Mouse (Mus musculus) G1E-ER4 (cell line): Measurements from ENCODE around the gene Psen1. TPM values are rescaled to one million over a fixed set of nuclear protein-coding genes. Genes with fewer than 3 reads are reported as not detected.

ENCODE experiments used
- GATA1 ChIP-seq: IDR thresholded peaks from one replicate; pipeline ENCODE4 v1.8.0; 2012; ENCODE audit warnings: low read length, inconsistent platforms
- polyA plus RNA-seq: library from polyadenylated mRNA; stranded (reverse); fragments of >175 nt; gene quantifications from 2 replicates; pipeline ENCODE4 v1.2.3, GENCODE M21; 2012

Gene Psen1
- 23.5 and 23.9 TPM in 2 replicates for polyA plus RNA-seq

DNA sequence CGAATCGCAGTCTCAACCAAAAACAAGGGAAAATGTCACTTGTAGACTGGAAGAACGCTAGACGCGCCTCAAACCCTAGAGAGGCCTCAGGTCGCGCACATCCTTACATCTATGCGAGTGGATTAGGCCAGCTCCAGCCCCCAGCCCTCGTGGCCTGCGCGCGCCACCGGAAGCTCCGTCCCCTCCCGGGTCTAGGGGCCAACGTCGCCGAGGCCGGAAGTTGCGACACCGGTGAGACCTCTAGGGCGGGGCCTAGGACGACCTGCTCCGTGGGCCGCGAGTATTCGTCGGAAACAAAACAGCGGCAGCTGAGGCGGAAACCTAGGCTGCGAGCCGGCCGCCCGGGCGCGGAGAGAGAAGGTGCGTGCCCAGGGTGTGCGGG, at the start of gene Psen1:
Gene Psen1 (plus strand): TSS at position 219 of the 382 bp plus-strand sequence.
- TF ChIP-seq GATA1: no peak

DNA sequence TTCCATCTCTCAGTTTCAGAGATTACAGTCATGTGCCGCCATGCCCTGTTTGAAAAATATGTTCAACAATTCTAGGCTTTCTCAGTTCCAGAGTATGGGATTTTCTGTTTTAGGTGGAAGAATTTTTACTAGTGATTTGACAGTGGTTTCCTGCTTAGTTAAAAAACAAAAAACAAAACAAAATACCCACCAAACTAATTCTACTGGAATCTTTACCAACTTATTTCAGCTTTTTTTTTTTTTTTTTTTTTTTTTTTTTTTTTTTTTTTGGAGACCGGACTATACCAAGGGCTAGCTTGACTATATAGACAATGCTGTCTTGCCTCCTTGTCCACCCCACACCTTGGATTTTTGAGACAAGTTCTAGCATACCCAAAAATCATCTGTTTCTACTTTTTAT, 46.7 kb upstream of the Psen1 start:
- no peak for TF ChIP-seq GATA1

DNA sequence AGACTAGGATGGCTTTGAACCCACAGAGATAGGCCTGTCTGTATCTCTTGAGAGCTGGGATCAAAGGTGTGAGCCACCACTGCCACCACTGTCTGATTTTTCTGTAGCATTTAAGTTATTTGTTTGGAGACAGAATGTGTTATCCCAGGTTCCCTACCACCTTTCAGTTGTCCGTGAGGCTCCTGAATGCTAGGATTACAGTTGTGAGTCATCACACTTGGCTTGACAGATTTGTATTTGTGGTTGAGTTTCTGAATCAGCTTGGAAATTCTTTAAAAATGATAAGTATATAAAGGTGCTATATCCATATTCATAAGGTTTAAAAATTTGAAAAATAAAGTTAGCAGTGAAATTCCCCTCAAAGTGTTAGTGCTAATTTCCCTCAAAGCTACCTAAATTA, 44.8 kb upstream of the Psen1 start:
- TF ChIP-seq GATA1: no peak

DNA sequence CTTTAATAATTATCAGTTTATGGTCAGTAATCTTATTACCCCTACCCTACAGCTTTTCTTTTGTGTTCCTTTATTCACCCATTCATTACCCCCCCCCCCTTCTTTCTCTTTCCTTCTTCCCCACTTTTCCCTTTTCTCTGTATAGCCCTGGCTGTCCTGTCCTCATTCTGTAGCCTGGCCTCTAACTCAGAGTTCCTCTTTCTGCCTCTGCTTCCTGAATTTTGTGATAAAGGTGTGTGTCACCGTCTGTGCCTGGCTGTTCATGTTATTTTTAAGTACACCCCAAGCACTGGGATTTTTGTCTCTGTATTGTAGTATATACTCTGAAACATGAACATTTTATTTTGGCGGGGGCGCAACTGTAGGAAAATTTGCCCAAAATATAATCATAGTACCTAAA, 37.6 kb upstream of the Psen1 start:
- no peak for TF ChIP-seq GATA1

DNA sequence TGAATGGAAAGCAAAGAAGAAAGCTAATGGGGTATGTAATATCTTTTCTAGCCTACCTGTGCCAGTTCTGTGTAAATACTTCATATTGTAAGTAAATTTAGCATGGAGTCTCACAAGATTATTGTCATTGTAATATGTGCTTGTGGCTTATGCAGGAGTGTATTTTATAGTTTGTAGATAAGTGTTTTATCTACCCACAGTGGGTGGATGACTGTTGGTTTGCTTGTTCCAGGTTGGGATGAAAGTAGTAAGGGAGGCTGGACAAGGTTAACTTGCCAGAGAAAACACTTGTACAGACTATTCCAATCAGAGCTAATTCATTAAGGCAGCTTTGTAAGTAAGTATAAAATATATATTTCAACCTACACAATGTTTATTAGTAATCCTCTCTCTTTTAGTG, 36.5 kb upstream of the Psen1 start:
- TF ChIP-seq GATA1: no peak

DNA sequence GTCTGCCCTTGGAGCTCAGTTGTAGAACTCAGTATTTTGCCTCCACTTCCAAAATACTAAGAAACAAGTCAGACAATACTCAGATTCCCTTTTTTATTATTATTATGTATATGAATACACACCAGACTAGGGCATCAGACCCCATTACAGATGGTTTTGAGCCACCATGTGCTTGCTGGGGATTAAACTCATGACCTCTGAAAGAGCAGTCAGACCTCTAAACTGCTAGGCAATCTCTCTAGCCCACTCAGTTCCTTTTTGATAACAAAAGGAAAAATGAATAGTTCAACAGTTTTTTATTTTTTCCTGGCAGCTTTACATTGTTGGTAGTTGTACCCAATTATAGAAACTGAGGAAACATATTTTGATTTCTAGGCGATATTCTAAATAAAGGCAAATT, 2.5 kb upstream of the Psen1 start:
- TF ChIP-seq GATA1: no peak

DNA sequence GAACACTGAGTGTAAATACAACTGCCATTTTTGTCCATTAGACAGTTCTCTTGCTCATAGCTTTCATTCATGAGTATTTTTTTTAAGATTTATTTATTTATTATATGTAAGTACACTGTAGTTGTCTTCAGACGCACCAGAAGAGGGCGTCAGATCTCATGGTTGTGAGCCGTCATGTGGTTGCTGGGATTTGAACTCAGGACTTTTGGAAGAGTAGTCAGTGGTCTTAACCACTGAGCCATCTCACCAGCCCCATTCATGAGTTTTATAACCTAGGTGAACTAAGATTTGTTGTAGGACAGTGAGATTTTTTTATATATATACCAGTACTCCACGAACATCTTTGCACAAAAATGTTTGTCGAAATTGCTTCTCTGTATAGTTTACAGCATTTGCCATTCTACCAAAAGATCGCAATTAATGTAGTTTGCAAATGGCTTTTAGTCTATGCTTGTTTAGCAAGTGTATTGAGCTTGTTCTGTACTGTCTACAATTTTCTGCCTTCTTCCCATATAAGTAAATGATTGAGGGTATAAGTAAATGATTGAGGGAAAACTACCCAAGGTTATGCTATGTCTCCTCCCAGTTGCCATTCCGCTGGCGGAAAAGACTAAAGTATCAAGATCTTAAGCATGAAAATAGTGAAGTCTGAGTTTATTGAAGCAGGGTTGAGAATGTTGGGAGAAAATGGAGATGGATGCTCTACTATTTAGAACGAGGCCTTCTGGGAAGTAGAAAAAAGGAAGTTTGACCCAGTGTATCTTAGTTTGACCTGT, 1.2 kb upstream of the Psen1 start:
- no peak for TF ChIP-seq GATA1

DNA sequence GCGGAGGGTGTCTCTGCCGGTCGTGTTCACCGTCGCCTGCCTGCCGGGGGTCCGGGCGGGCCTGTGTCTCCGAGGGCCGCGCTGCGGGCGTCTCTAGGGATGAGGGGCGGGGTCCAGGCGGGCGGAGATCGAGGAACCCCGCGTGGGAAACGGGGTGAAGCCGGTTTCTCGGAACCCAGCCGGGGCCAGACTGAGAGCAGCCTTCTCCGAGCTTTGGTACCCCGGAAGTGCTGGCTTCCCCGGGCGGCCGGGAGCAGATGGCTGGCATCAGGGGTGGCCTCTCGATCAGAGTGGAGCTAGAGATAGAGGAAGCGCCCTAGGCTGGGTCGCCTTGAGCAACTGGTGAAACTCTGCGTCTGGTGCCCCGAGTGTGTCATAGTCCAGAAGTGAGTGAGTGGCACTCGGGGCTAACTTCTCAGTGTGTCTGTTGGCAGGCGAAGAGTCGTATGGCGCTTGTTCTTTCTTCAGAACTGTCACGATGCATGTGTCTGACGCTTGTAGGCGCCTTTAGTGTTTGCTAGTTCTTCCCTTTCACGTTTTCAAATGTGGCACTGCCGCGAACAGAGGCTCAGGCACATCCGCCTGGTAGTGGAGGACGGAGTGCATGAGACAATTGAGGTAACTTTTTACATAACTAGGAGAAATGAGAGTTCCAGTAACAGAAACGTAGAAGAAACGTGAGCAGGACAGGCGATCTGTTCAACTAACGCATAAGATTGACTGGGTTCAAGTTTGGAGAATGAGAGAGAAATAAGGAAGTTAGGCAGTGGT, 549 bp downstream of the Psen1 start:
- no peak for TF ChIP-seq GATA1

DNA sequence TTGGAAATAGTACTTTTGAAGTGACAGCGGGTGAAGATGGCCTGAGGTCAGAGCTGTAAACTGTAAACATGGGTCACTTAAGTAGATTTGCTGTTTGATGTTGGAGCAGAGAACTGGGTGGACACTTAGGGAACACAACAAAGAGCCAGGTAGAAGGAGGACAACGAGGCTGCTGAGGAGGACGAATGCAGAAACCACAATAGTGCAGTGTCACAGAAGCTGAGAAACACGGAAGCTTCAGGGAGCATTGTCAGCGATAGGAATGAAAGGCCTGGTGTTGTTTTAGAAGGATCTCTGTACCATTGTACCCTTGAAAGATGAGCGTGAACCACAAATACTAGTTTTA, 1.1 kb downstream of the Psen1 start:
- TF ChIP-seq GATA1: no peak

DNA sequence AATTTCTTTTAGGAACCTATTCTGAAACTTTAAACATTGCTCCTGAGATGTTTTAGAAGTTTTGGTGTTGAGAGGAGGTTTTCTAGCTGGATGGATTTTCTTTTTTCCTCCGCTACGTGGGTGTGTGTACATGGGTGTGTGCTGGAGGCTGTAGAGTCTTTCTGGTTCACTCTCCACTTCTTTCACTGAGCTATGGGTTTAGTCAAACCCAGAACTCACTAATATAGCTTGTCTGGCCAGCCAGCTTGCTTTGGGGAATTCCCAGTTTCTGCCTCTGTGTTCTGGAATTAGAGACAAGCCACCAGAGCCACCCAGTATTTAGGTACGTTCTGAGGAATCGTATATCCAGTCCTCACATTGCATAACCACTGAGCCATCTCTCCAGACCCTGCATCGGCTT, 6.1 kb downstream of the Psen1 start:
- no peak for TF ChIP-seq GATA1

DNA sequence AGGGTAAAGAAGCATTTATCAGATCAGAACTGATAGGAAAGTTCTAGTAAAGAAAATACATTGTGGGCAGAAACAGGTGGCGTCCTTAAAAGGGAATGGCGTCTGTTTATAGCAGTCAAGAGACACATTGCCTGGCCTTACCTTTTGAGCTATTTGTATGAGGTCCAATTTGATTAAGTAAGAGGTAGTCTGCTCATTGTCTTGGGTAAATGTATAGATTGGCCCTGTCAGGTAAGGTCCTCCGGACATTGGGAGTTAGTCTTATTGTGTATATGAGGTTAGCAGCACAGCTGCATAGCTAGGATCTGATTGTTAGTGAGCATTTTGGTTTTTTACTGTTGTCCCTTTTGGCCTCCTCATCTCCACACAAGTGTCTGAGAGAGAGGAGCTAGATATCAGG, 6.7 kb downstream of the Psen1 start:
- no peak for TF ChIP-seq GATA1

DNA sequence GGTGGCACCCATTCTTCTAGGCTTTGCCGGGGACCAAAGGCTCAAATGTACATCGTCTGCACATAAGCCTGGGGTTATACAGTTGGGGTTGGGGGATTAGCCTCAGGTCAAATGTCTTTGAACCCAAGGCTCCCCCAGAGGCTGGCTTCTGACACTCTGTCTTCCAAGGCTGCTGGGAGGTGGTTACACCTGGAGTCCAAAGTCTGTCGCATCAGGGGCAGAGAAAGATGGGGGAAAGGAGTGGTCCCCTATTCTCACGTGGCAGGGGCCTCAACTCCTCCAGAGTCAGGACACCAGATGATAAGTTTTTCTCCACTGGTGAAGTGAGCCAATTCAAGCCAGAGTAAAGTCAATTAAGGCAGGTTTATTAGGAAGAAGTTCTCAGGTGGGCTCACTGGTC, 10.7 kb downstream of the Psen1 start:
- TF ChIP-seq GATA1: no peak

DNA sequence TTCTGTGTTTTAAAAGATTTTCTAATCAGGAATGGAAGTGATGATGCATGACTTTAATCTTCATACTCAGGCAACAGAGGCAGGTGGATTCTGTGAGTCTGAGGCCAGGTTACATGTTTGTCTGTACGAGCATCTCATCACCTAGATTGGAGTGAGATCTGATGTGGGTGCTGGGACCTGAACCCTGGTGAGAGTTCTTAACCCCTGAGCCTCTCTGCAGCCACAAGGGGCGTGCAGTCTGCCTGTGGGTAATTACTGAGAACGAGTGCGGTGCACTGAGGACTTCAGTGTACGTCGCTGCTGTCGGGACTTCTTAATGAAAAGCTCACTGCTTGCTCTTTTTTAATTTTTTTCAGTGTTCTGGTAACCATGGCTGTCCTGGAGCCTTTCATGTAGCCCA, 13.7 kb downstream of the Psen1 start:
- no peak for TF ChIP-seq GATA1

DNA sequence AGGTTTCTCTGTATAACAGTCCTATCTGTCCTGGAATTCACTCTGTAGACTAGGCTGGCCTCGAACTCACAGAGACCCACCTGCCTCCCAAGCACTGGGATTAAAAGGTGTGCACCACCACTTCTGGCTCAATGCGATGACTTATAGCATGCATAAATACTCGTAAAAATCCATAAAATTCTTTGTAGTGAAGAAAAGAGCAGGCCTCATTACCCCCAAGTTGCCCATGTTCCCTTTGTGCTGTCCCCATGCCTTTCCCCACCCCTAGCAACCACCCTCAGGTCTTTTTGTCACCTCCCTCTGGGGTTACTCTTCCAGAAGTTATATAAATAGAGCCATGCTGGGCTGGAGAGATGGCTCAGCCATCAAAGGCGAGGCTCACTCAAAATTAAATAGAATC, 14.8 kb downstream of the Psen1 start:
- TF ChIP-seq GATA1: no peak

DNA sequence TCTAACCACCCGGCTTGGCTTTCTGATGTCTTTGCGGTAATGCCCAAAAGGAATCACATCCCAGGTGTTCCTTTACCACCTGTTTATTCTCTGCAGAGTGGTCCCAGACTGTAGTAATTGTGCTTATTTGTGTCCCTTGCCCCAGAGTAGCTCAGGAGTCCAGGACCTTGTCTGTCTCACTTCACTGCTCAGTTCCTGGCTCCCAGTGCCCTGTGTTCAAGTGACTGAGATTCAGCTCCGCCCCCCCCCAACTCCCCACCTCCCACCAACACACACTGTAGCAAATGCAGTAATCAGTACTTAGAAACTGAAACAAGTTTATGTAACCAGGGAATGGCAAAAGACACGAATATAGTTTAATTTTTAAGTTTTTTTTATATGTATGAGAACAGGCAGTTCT, 19.0 kb downstream of the Psen1 start:
- TF ChIP-seq GATA1: no peak

DNA sequence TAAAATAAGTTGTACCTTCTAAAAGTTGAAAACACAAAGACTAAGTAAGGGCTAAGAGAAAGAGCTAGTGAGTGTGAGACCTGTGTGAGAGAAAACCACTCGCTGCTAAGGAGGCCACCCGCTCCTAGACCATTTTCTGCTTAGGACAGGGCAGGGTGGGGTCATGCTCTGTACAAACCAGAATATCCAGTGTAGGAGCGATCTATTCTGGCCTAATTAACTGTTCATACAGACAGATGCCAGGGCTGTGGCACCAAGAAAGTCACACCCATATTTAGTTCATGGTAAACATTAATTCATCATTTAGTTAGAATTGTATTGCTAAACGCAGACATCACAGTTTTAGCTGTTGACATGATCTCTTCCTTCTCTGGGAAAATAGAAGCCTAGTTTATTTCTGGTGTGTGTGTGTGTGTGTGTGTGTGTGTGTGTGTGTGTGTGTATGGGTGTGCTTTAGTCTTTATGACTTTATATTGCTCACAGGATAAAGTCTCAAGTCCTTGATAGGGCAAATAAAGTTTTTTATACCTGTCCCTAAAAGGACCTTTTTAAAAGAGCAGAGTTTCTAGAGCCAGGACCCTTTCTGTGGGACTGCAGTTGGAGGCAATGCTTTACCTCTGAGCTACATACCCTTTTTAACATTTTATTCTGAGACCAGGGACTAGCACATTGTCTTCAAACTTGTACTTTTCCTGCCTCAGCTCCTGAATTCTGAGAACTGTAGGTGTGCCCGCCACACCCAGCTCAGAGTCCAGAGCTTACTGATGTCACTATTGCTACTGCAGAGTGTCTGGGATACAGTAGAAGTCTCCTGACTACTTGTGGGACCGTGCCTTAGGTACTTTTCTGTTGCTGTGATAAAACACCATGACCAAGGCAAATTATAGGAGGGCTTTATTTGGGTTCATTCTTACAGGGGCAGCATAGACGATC, 20.5 kb downstream of the Psen1 start:
- no peak for TF ChIP-seq GATA1

DNA sequence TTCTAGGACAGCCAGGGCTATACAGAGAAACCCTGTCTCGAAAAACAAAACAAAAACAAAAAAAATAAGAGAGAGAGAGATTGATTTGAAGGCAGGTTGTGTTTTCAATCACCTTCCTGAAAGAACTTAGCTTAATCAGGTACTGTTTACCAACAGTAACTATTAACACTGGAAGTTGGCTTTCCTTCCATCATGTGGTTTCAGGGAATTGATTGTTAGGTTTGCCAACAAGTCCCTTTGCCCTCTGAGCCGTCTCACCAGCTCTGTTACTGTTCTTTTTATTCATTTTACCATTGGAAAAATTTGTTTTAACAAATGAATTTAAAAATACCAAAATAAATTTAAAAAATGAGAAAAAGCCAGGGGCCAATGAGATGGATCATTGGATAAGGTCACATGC, 22.0 kb downstream of the Psen1 start:
- no peak for TF ChIP-seq GATA1
